ENCODE assay signal across 15 mouse cellular contexts in the genomic region with DNA sequence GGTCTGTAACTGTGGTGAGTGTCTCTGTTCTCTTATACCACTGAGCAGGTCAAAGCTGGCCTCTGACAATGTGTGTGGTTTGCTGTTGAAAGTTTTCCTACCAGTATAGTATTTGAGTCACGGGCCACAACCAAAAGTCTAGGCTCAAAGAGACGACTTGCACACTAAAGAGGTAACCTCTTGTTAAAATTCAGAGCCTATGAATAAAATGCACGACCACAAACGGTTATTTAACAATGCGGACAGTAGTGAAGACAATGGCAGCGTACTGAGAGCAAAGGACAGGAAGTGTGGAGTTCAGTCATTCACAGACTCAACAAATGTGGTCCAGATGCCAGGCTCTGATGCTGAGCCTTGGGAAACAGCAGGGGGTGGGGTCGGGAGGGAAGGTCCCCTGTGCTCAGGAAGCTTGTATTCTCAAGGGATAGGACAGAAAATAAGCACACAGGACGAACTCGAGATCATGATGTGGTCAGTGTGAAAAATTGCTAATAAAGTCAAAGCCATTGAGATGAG.
DNase-seq lines count a peak whose midpoint lies in the region; ATAC-seq lines count a peak whose summit lies in the region.
"Had no signal": no experiment of that assay in that cellular context is flagged by ENCODE, and none has a peak within 500 bp of the region (broad histone marks: within the 10 kb centered on the region; RNA-seq: fewer than 3 reads in every experiment).

No protein-coding gene starts in this region.

- intact Hi-C loops in heart, postnatal 14 days (cut with DNase I), result loop anchor here (5.0 kb wide), 1 partner anchor 76 kb away; no protein-coding TSS in a partner anchor

- peaks cover 45% of the 10 kb centered on the region for H3K4me1 ChIP-seq in heart, embryonic 13.5 days
- no peaks in the 10 kb centered on the region; the same call in 1 of the 2 replicates for H3K4me1 ChIP-seq in embryonic facial prominence, embryonic 11.5 days (ENCODE audit: control insufficient read depth, insufficient read depth, low read length)
- H3K4me1 ChIP-seq: neural tube, embryonic 15.5 days had no signal

- H3K36me3 ChIP-seq in heart, embryonic 13.5 days, result no peaks in the 10 kb centered on the region
- no peaks in the 10 kb centered on the region for H3K36me3 ChIP-seq in embryonic facial prominence, embryonic 11.5 days (replicated peaks; ENCODE audit: control insufficient read depth, insufficient read depth, low read depth, low read length)
- H3K36me3 ChIP-seq: heart, embryonic 12.5 days; intestine, embryonic 15.5 days; neural tube, embryonic 15.5 days had no signal

- no peaks in the 10 kb centered on the region for H3K27me3 ChIP-seq in heart, embryonic 13.5 days (replicated peaks)
- H3K27me3 ChIP-seq in embryonic facial prominence, embryonic 11.5 days (ENCODE audit: control insufficient read depth, insufficient read depth, low read length), result peaks cover 3% of the 10 kb centered on the region; the same call in 1 of the 2 replicates
- H3K27me3 ChIP-seq: heart, embryonic 12.5 days; intestine, embryonic 15.5 days; neural tube, embryonic 15.5 days had no signal

- no peak overlapping the region for H3K9ac ChIP-seq in heart, embryonic 13.5 days
- no peak overlapping the region for H3K9ac ChIP-seq in embryonic facial prominence, embryonic 11.5 days (replicated peaks; ENCODE audit: low read length)
- H3K9ac ChIP-seq: heart, embryonic 12.5 days; intestine, embryonic 15.5 days; neural tube, embryonic 15.5 days had no signal

- no peak overlapping the region for H3K4me2 ChIP-seq in heart, embryonic 13.5 days
- H3K4me2 ChIP-seq in embryonic facial prominence, embryonic 11.5 days (ENCODE audit: low read depth, low read length), result no peak overlapping the region
- H3K4me2 ChIP-seq: heart, embryonic 12.5 days; intestine, embryonic 15.5 days; neural tube, embryonic 15.5 days had no signal

- H3K27ac ChIP-seq in heart, embryonic 13.5 days (replicated peaks), result peak overlapping the region; percentile 48
- no peak overlapping the region for H3K27ac ChIP-seq in embryonic facial prominence, embryonic 11.5 days (replicated peaks; ENCODE audit: low read depth, low read length)
- H3K27ac ChIP-seq: intestine, embryonic 15.5 days; neural tube, embryonic 15.5 days had no signal

- H3K4me3 ChIP-seq in heart, embryonic 13.5 days, result no peak overlapping the region
- H3K4me3 ChIP-seq in embryonic facial prominence, embryonic 11.5 days (ENCODE audit: low read depth, low read length), result no peak overlapping the region
- H3K4me3 ChIP-seq: heart, embryonic 12.5 days; intestine, embryonic 15.5 days; neural tube, embryonic 15.5 days had no signal

- no peak for ATAC-seq in heart, embryonic 13.5 days (ENCODE audit: extremely low read depth, insufficient number of reproducible peaks, low FRiP score, low TSS enrichment)
- ATAC-seq in embryonic facial prominence, embryonic 11.5 days (replicated peaks; ENCODE audit: insufficient number of reproducible peaks, low FRiP score, low TSS enrichment, low read depth), result no peak
- ATAC-seq: intestine, embryonic 15.5 days had no signal

- H3K9me3 ChIP-seq in heart, embryonic 13.5 days, result peaks cover 4% of the 10 kb centered on the region; the same call in 1 of the 2 replicates
- H3K9me3 ChIP-seq in embryonic facial prominence, embryonic 11.5 days (replicated peaks; ENCODE audit: control insufficient read depth, low read length), result no peaks in the 10 kb centered on the region
- H3K9me3 ChIP-seq: heart, embryonic 12.5 days; intestine, embryonic 15.5 days; neural tube, embryonic 15.5 days had no signal

- WGBS in heart, embryonic 13.5 days, result 56% methylated on average over 9 of the region's 9 CpGs
- WGBS in embryonic facial prominence, embryonic 11.5 days, result 36% methylated on average over 9 of the region's 9 CpGs

- no peak for DNase-seq in heart, postnatal 14 days
- peak; percentile 44 for DNase-seq in lung, postnatal 10 days
- no peak for DNase-seq in lung, postnatal 25 days (ENCODE audit: low spot score)
- DNase-seq in embryonic facial prominence, embryonic 11.5 days (ENCODE audit: low spot score), result peak; percentile 59
- no peak for DNase-seq in MN1 (ENCODE audit: low spot score)
- DNase-seq in urinary bladder, adult 18-20 months (ENCODE audit: low spot score in 2 of 2), result no peak
- DNase-seq: adrenal gland, postnatal 25 days; cerebellum, postnatal 36 days; kidney, postnatal 36 days; layer of hippocampus, postnatal 36 days; thymus, adult 18-20 months had no signal

Comparison
In these comparisons a context has a peak if more than half of its experiments do, and no peak if none do; other contexts are left out.
1. DNase-seq: peak in lung, postnatal 10 days (single experiment) and embryonic facial prominence, embryonic 11.5 days (single experiment); none in heart, postnatal 14 days (0 of 2), lung, postnatal 25 days (single experiment), MN1 (single experiment) and urinary bladder, adult 18-20 months (0 of 2).